Mouse (Mus musculus) thymus, adult 2 months (tissue): ENCODE data around the gene Stat3.

Experiments
- CTCF ChIP-seq: fragments of 200-500 bp; IDR thresholded peaks from 2 replicates; pipeline ENCODE4 v1.5.1; 2012; ENCODE audit warnings: mild to moderate bottlenecking, control low read depth, low read length, moderate library complexity, borderline replicate concordance; ENCODE audit not compliant: control insufficient read depth, poor library complexity, insufficient read depth; ENCODE audit errors: extremely low read depth
- POLR2A ChIP-seq: fragments of 200-500 bp; IDR thresholded peaks from 2 replicates; pipeline ENCODE4 v1.6.1; 2012; ENCODE audit warnings: mild to moderate bottlenecking, low read length, control low read depth, moderate library complexity; ENCODE audit not compliant: control insufficient read depth, poor library complexity, insufficient read depth; ENCODE audit errors: extremely low read depth

- TF ChIP-seq POLR2A (no peak), CTCF (no peak)
These were observed 55.7 kb downstream of the Stat3 start for GRCm38 (mm10) chr11:100883640-100884039.
